Mouse (Mus musculus): ENCODE results near the gene Cep128.

- no peak for TF ChIP-seq CTCF (IDR thresholded peaks at IDR 0.05; ENCODE audit: control insufficient read depth, insufficient read depth, insufficient read length)
- no peak for TF ChIP-seq MAX (IDR thresholded peaks at IDR 0.05)
- no peak for TF ChIP-seq MYOD1 (IDR thresholded peaks at IDR 0.05; ENCODE audit: control insufficient read depth, insufficient read length, low read depth)
- no peak for TF ChIP-seq MYOG (IDR thresholded peaks at IDR 0.05; ENCODE audit: control insufficient read depth, extremely low read depth, insufficient read length)
Measured at GRCm38 (mm10) chr12:91295436-91295835, 88.8 kb downstream of the Cep128 start.
